Mouse (Mus musculus) embryonic stem cell, embryonic (primary cell): ENCODE measurements around the gene Rpf2.

Experiments
- CTCF ChIA-PET, 4 experiments: fragments of 300-600 bp in 2 of 4; fragments of 350-600 bp in 2 of 4; sonication (Branson Sonifier 250); formaldehyde crosslinking; loops; one replicate each; lab custom pipeline; 2022; ENCODE audit warnings: inconsistent platforms in 2 of 4; lab: Charles Lee
- POLR2A ChIA-PET, 4 experiments: fragments of 300-600 bp in 2 of 4; fragments of 350-600 bp in 2 of 4; sonication (Branson Sonifier 250); formaldehyde crosslinking; loops; one replicate each; lab custom pipeline; 2022; ENCODE audit warnings: antibody characterized with exemption in 4 of 4, inconsistent platforms in 1 of 4; lab: Charles Lee

Gene Rpf2

DNA sequence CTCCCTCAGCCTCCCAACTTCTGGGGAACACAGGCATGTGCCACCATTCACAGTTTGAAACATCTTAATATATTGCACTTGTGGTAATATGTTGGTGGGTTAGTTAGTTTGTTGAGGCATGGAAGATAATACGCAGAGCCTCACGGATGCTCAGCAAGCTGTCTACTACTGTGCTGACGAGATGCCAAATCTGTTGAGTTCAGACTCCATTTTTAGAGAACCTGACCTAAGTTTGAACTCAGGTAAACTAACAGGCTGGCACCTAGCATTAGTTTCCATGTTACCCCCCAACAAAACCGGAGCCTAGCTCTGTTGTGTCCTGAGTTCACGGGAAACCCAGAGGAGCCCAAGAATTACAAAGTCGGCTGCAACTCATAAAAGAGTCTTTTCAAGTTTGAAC, 51.8 kb downstream of the Rpf2 start:
- ChIA-PET CTCF (interaction anchor here in 2 of 4 experiments (0.6 to 0.9 kb wide), 2 partner anchors 90 to 885 kb away, joined by 3 read pairs; no protein-coding TSS in a partner anchor), POLR2A (interaction anchor here in 2 of 4 experiments (0.6 to 1.1 kb wide), 3 partner anchors 17 to 861 kb away, joined by 3 read pairs; no protein-coding TSS in a partner anchor)

DNA sequence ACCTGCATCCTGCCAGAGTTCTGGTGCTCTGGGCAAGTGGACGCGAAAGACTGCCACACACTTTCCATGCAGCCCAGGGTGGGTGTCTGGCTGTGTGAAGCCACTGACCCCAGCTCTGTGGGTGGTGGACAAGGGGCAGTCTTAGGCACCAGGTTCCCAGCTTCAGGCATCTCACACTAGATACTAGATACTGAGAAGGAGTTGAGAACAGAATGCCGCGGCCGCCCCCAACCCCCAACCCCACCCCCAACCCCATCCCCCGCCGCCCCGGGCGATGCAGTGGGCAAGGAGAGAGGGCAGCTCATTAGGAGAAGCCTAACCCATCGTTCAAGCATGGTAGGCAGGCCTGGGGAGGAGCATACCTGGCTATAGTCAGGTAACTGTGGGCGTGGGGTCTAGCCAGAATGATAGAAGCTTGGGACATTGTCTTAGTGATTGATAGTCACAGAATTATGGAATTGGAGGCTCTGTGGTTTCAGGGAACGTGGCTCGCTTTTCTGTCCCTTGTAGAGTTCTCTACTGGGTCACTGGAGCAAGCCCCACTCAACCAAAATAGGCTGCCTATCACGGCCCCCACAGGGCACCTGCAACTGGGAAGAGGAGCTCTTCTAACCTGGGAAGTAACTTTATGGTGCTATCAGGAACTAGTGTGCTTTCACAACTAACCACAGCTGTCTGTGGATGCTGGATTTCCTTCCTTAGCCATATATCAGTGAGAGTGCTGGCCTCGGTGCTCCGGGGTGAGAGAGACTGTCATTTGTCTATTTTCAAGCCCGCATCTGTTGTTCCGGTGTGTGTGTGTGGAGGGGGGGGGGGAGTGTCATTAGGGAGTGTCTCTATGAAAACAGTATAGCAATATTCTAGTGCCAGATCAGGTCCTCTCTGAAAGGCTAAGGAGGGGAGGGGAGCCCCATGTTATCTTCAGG, 54.6 kb downstream of the Rpf2 start:
- POLR2A ChIA-PET, result interaction anchor here in 1 of 4 experiments (1.2 kb wide), 1 partner anchor 21 kb away, joined by 3 read pairs; no protein-coding TSS in a partner anchor
- CTCF ChIA-PET, result no interaction called here

DNA sequence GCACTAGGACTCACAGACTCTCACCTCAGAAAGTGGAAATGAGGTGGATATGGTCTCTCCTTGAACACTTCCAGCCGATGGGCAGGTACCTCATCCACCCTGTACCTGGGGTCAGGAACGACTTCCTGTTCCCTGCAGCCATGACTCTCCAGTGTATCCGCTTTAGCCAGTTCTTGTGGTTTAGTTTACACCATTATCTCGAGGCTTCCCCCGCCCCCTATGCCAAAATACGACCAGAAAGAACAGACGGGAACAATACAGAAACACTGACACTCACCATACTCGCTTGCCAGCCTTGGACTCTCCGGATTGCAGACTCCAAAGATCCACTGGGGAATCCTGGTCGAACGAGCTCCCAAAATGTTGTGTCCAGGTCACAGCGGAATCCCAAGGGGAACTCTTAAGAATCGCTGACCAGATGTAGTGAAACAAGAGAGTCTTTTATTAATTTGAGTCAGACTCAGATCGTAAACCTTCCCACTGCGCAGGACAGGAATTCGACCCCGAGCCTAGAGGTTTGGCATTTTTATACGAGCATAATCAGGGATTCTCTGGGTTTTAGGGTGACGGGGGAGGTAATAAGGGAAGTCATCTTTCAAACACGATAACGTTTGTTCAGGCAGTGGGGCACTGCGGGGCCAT, 55.4 kb downstream of the Rpf2 start:
- CTCF ChIA-PET, result no interaction called here
- POLR2A ChIA-PET, result interaction anchor here in 1 of 4 experiments (1.2 kb wide), 1 partner anchor 22 kb away, joined by 3 read pairs; no protein-coding TSS in a partner anchor

DNA sequence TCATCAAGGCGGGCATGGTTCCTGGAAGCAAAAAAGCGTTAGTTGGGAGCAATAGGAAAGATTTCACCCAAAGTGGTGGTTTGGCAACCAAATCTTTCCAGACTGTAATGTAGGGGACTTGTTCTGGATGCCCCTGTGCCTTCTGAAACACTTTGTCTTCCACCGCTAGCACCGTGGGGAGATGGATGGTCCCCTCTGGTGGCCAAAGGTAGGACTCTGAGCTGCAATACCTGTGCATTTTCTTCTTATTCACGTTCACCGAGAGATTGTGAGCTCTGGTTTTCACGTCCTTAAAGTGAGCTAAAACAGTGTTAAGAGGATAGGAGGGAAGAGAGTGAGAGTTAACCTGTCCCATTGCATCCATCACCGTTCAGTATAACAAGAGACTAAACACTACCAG, 56.0 kb downstream of the Rpf2 start:
- ChIA-PET POLR2A (interaction anchor here in 1 of 4 experiments (0.7 kb wide), 1 partner anchor 14 kb away, joined by 5 read pairs; no protein-coding TSS in a partner anchor), CTCF (no interaction called here)

DNA sequence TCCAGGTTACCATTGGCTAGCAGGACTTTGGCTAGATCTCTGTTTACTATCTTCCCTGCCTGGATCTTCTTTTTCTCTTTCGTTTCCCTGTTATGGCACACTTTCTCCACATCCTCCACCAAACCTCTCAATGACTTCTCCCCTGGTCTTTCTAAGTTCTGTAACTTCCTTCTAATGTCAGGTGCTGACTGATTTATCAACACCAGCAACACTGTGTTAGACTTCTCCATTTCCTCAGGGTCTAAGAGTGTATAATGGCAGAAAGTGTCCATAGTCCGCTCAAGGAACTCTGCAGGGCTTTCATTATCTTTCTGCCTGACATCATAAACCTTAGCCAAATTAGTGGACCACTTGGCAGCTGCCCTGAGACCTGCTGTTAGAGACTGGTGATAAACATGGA, 57.1 kb downstream of the Rpf2 start:
- POLR2A ChIA-PET, result interaction anchor here in 1 of 4 experiments (0.7 kb wide), 1 partner anchor 236 kb away, joined by 11 read pairs; no protein-coding TSS in a partner anchor
- CTCF ChIA-PET, result interaction anchor here in 1 of 4 experiments (0.6 kb wide), 1 partner anchor 48 kb away, joined by 3 read pairs; no protein-coding TSS in a partner anchor

DNA sequence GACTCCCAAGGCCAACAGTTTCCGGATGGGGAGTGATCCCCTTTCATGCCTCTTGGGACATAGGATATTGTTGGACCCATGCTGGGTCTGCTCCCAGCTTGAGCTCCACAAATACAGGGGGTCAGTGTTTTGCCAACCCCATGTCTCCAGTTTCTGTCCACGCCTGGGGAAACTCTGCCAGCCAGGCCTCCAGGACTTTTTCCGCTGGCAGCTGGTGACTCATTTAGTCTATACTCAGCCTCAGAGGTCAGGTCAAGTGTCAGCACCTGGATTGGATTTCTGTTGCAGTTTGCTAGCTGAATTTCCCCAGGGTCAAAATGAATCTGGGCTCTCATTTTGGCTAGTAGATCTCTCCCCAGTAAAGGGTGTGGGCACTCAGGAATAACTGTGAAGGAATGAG, 58.0 kb downstream of the Rpf2 start:
- ChIA-PET CTCF (no interaction called here), POLR2A (no interaction called here)

DNA sequence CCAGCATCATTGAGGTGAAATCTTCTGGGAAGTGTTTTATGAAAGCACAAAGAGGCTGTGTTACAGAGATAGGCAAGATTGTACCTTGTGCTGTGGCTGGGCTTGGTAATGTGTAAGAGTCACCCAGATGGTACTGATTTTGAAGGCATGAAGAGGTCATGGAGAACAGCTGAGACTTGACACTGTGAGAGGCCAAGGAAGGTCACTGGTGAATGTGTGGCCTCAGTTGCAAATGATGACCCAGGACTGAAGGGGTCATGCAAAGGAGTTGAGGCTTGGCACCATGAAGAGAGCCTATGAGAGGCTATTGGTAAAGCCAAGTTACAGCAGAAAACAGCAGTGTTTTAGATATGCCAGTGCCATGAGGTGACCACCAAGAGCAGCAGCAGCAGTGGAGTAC, 60.9 kb downstream of the Rpf2 start:
- CTCF ChIA-PET, result interaction anchor here in 1 of 4 experiments (0.6 kb wide), 1 partner anchor 174 kb away, joined by 7 read pairs; no protein-coding TSS in a partner anchor
- POLR2A ChIA-PET, result interaction anchor here in 2 of 4 experiments (0.6 to 1.8 kb wide), 2 partner anchors 10 to 100 kb away, joined by 3 to 6 read pairs; no protein-coding TSS in a partner anchor

DNA sequence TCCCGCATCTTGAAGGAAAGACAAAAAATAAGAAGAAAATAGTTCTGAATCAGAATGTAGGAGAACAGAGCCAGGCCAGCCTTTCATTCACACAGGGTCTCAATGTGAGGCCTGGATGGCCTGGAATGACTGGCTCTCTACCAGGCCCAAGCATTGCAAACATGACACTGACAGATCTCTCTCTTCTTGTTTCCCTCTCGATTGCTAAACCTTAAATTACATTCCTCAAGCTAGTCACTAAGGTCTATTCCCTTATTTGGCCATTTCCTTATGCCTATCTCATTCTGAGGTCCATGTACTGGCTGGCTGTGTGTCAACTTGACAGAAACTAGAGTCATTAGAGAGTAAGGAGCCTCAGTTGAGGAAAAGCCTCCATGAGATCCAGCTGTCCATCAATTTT, 66.8 kb downstream of the Rpf2 start:
- POLR2A ChIA-PET, result interaction anchor here in 1 of 4 experiments (0.6 kb wide), 1 partner anchor 653 kb away, joined by 3 read pairs; no protein-coding TSS in a partner anchor

DNA sequence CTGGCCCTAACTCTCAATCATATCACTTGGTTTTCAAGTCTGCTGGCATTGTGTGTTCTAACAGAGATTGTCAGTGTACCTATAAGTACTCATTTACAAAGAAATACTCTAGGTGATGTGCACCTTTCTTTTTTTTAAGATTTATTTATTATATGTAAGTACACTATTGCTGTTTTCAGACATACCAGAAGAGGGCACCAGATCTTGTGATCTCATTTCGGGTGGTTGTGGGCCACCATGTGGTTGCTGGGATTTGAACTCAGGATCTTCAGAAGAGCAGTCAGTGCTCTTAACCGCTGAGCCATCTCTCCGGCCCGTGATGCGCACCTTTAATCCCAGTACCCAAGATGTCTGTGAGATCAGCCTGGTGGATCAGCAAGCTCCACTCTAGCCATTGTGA, 67.7 kb downstream of the Rpf2 start:
- POLR2A ChIA-PET, result no interaction called here
- CTCF ChIA-PET, result interaction anchor here in 3 of 4 experiments (0.6 to 2.8 kb wide), 3 partner anchors 33 to 358 kb away, joined by 8 to 9 read pairs (median 8); no protein-coding TSS in a partner anchor

More for the DNA sequence above, 66.8 kb downstream of the Rpf2 start:
- CTCF ChIA-PET, result interaction anchor here in 3 of 4 experiments (0.6 to 2.8 kb wide), 4 partner anchors 32 to 357 kb away, joined by 3 to 9 read pairs (median 8); no protein-coding TSS in a partner anchor

DNA sequence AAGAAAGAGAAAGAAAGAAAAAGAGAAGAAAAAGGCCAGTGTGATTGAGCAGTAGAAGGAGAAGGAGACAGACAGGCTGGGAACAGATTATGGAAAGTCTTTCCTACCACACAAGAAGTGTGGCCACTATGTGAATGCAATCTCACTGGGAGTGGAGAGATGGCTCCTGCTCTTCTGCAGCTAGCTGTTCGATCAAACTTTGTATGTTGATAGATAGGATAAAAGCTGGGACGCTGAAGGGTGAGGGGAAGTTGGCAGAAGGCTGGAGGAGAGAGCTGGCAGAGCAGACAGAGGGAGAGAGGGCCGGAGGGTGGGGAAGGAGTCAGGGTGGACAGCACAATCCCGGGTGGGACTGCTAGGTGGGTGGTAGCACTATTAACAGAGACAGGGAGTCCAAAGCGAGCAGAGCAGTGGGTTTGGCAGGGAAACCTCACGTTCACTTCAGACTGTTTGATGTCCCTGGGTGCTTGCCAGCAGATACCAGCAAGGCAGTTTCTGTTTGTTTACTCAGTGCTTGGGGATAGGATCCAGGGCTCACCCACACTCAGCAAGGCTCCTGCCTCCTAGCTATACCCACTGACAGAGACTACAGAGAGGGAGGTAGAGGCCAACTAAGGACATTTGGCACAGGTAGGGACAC, 69.4 kb downstream of the Rpf2 start:
- CTCF ChIA-PET, result interaction anchor here in 2 of 4 experiments (0.6 to 2.8 kb wide), 3 partner anchors 35 to 1117 kb away, joined by 4 to 9 read pairs (median 8); no protein-coding TSS in a partner anchor
- POLR2A ChIA-PET, result interaction anchor here in 1 of 4 experiments (2.4 kb wide), 1 partner anchor 16 kb away, joined by 6 read pairs; no protein-coding TSS in a partner anchor
